Mouse (Mus musculus) neural tube, embryonic 14.5 days (tissue): Measurements from ENCODE around the gene Trpm2. TPM values are rescaled to one million over a fixed set of nuclear protein-coding genes. Genes with fewer than 3 reads are reported as not detected.
"Not testable (repeated sequence)": the region's sequence is repeated elsewhere in the genome, so short reads cannot be mapped to it uniquely, and the experiment has no call there.

ENCODE experiments used
- ATAC-seq: fragments of 200-750 bp; cut with Nextera tagmentation; 2 replicates; pipeline ENCODE4 v1.8.0; 2017; ENCODE audit warnings: low read depth, mild to moderate bottlenecking, moderate TSS enrichment, moderate library complexity
- H3K27ac ChIP-seq: fragments of 300-500 bp; sonication (generic); 2 replicates; pipeline ENCODE4 v1.5.1; 2014; ENCODE audit warnings: low read depth, mild to moderate bottlenecking, control low read depth, low read length, moderate library complexity, mixed read lengths
- H3K27me3 ChIP-seq: fragments of 300-500 bp; sonication (generic); 2 replicates; pipeline ENCODE4 v1.6.1; 2014; ENCODE audit warnings: low read length; ENCODE audit not compliant: control insufficient read depth, insufficient read depth
- H3K36me3 ChIP-seq: fragments of 300-500 bp; sonication (generic); 2 replicates; pipeline ENCODE4 v1.6.1; 2014; ENCODE audit warnings: low read length, mixed read lengths; ENCODE audit not compliant: control insufficient read depth, insufficient read depth
- H3K4me1 ChIP-seq: fragments of 300-500 bp; sonication (generic); 2 replicates; pipeline ENCODE4 v1.6.1; 2014; ENCODE audit warnings: low read length; ENCODE audit not compliant: control insufficient read depth, insufficient read depth
- H3K4me2 ChIP-seq: fragments of 300-500 bp; sonication (generic); 2 replicates; pipeline ENCODE4 v1.6.1; 2014; ENCODE audit warnings: mild to moderate bottlenecking, low read depth, low read length, control low read depth
- H3K4me3 ChIP-seq: fragments of 300-500 bp; sonication (generic); 2 replicates; pipeline ENCODE4 v1.5.1; 2014; ENCODE audit warnings: low read depth, low read length, control low read depth, mixed read lengths
- H3K9ac ChIP-seq: fragments of 300-500 bp; sonication (generic); replicated peaks from 2 replicates; pipeline ENCODE4 v1.6.1; 2014; ENCODE audit warnings: low read depth, mild to moderate bottlenecking, control low read depth, low read length, mixed read lengths
- H3K9me3 ChIP-seq: fragments of 300-500 bp; sonication (generic); 2 replicates; pipeline ENCODE4 v1.6.1; 2016; ENCODE audit warnings: low read length; ENCODE audit not compliant: control insufficient read depth
- WGBS: fragments of 180-500 bp; shearing (Covaris S2); extraction: QIAGEN DNeasy Blood & Tissue Kit; methylation state at CpG from one replicate; pipeline ENCODE4 v1.1.7; 2014; 5-methylcytosine and 5-hydroxymethylcytosine counted together
- polyA plus RNA-seq: library from polyadenylated mRNA; unstranded; fragments of >200 nt; fragmentation: Nextera tagmentation; extraction: Ambion mirVana; gene quantifications from 2 replicates; pipeline ENCODE4 v1.2.1, GENCODE M21; 2014

Trpm2 gene
- polyA plus RNA-seq, 1 experiment from 2014 or later = 9.2 TPM

- H3K9ac ChIP-seq = no peak overlapping the region
- no peak for ATAC-seq
- H3K9me3 ChIP-seq = no peaks in the 10 kb centered on the region
- WGBS = 58% methylated on average over 17 of the region's 17 CpGs
- no peak overlapping the region for H3K27ac ChIP-seq
- no peaks in the 10 kb centered on the region for H3K36me3 ChIP-seq
- no peak overlapping the region for H3K4me2 ChIP-seq
- H3K27me3 ChIP-seq = 0 out of 2 replicates have a peak, but pooled peaks cover 3% of the 10 kb centered on the region
- no peak overlapping the region for H3K4me3 ChIP-seq
- peaks cover 8% of the 10 kb centered on the region for H3K4me1 ChIP-seq
Measured at GRCm38 (mm10) chr10:77971709-77972553, 1.6 kb upstream of the Trpm2 start.

GRCm38 (mm10) chr10:77971191-77971590 is 828 bp upstream of the Trpm2 start:
- 0 out of 2 replicates have a peak, but pooled peaks cover 3% of the 10 kb centered on the region for H3K27me3 ChIP-seq
- 69% methylated on average over 10 of the region's 10 CpGs for WGBS
- no peak overlapping the region for H3K4me2 ChIP-seq
- no peak; the same call in 1 of the 2 replicates for ATAC-seq
- H3K9ac ChIP-seq = no peak overlapping the region
- H3K9me3 ChIP-seq = no peaks in the 10 kb centered on the region
- no peaks in the 10 kb centered on the region for H3K36me3 ChIP-seq
- no peak overlapping the region for H3K4me3 ChIP-seq
- H3K4me1 ChIP-seq = peaks cover 8% of the 10 kb centered on the region
- no peak overlapping the region for H3K27ac ChIP-seq

- Histone ChIP-seq H3K4me1 (peaks cover 8% of the 10 kb centered on the region), H3K4me2 (peak overlapping the region; percentile 71), H3K36me3 (no peaks in the 10 kb centered on the region), H3K9ac (peak overlapping the region; percentile 46), H3K4me3 (peak overlapping the region; percentile 35), H3K27me3 (0 out of 2 replicates have a peak, but pooled peaks cover 3% of the 10 kb centered on the region), H3K27ac (no peak overlapping the region), H3K9me3 (no peaks in the 10 kb centered on the region)
- ATAC-seq = peak; percentile 36; the same call in 1 of the 2 replicates
- 16% methylated on average over 8 of the region's 8 CpGs for WGBS
Measured at GRCm38 (mm10) chr10:77969973-77970325, 414 bp downstream of the Trpm2 start.

- Histone ChIP-seq H3K9ac (peak overlapping the region; percentile 46), H3K36me3 (no peaks in the 10 kb centered on the region), H3K4me2 (peak overlapping the region; percentile 71), H3K9me3 (no peaks in the 10 kb centered on the region), H3K27ac (no peak overlapping the region), H3K4me1 (peaks cover 8% of the 10 kb centered on the region), H3K27me3 (0 out of 2 replicates have a peak, but pooled peaks cover 3% of the 10 kb centered on the region), H3K4me3 (peak overlapping the region; percentile 35)
- peak; percentile 86 for ATAC-seq
- 4% methylated on average over 26 of the region's 26 CpGs for WGBS
Measured at GRCm38 (mm10) chr10:77969274-77969972, 940 bp downstream of the Trpm2 start.

GRCm38 (mm10) chr10:77963971-77964370 is 6.4 kb downstream of the Trpm2 start:
- Histone ChIP-seq H3K4me3 (no peak overlapping the region), H3K36me3 (no peaks in the 10 kb centered on the region), H3K27ac (no peak overlapping the region), H3K9me3 (no peaks in the 10 kb centered on the region), H3K4me1 (no peaks in the 10 kb centered on the region), H3K4me2 (no peak overlapping the region), H3K27me3 (0 out of 2 replicates have a peak, but pooled peaks cover 3% of the 10 kb centered on the region), H3K9ac (no peak overlapping the region)
- ATAC-seq = no peak
- 79% methylated on average over 6 of the region's 6 CpGs for WGBS

- Histone ChIP-seq H3K27me3 (no peaks in the 10 kb centered on the region), H3K4me3 (no peak overlapping the region), H3K4me1 (no peaks in the 10 kb centered on the region), H3K4me2 (no peak overlapping the region), H3K36me3 (no peaks in the 10 kb centered on the region), H3K9ac (no peak overlapping the region), H3K27ac (no peak overlapping the region), H3K9me3 (no peaks in the 10 kb centered on the region)
- WGBS = 93% methylated on average over 2 of the region's 2 CpGs
- ATAC-seq = no peak
Measured at GRCm38 (mm10) chr10:77962725-77963124, 7.6 kb downstream of the Trpm2 start.

- not testable (repeated sequence) for H3K4me1 ChIP-seq, H3K4me3 ChIP-seq, H3K9me3 ChIP-seq, H3K27me3 ChIP-seq, H3K27ac ChIP-seq, H3K36me3 ChIP-seq, H3K9ac ChIP-seq, H3K4me2 ChIP-seq, ATAC-seq
- WGBS = 92% methylated on average over 8 of the region's 12 CpGs
Measured at GRCm38 (mm10) chr10:77950468-77950867, 19.9 kb downstream of the Trpm2 start.

- Histone ChIP-seq H3K27ac (no peak overlapping the region), H3K4me1 (no peaks in the 10 kb centered on the region), H3K4me2 (no peak overlapping the region), H3K9me3 (no peaks in the 10 kb centered on the region), H3K9ac (no peak overlapping the region), H3K4me3 (no peak overlapping the region), H3K36me3 (no peaks in the 10 kb centered on the region), H3K27me3 (no peaks in the 10 kb centered on the region)
- ATAC-seq = no peak
- 83% methylated on average over 2 of the region's 2 CpGs for WGBS
Measured at GRCm38 (mm10) chr10:77939685-77940084, 30.7 kb downstream of the Trpm2 start.

- WGBS = 90% methylated on average over 10 of the region's 10 CpGs
Measured at GRCm38 (mm10) chr10:77927375-77927774, 43.0 kb downstream of the Trpm2 start.

More at GRCm38 (mm10) chr10:77927375-77927774, 43.0 kb downstream of the Trpm2 start:
- Histone ChIP-seq H3K36me3 (no peaks in the 10 kb centered on the region), H3K27me3 (no peaks in the 10 kb centered on the region), H3K4me3 (no peak overlapping the region), H3K27ac (no peak overlapping the region), H3K9me3 (no peaks in the 10 kb centered on the region), H3K9ac (no peak overlapping the region), H3K4me2 (no peak overlapping the region), H3K4me1 (no peaks in the 10 kb centered on the region)
- ATAC-seq = no peak
